23 mouse cellular contexts compared by ENCODE assay signal in genomic region chr4:118535610-118536009, GRCm38 (mm10). TPM values are rescaled to one million over a fixed set of nuclear protein-coding genes. Genes with fewer than 3 reads are reported as not detected.
"Had no signal": no experiment of that assay in that cellular context is flagged by ENCODE, and none has a peak within 500 bp of the region (broad histone marks: within the 10 kb centered on the region; RNA-seq: fewer than 3 reads in every experiment).

No protein-coding gene starts in this region.

- H3K36me3 ChIP-seq: intestine, embryonic 15.5 days; limb, embryonic 12.5 days; liver, embryonic 13.5 days; lung, embryonic 15.5 days; midbrain, embryonic 15.5 days; neural tube, embryonic 12.5 days had no signal

- H3K27ac ChIP-seq: intestine, embryonic 15.5 days; left cerebral cortex, adult 2 months; limb, embryonic 12.5 days; liver, embryonic 13.5 days; lung, embryonic 15.5 days; macrophage; midbrain, embryonic 15.5 days; neural tube, embryonic 12.5 days had no signal

- H3K9me3 ChIP-seq: intestine, embryonic 15.5 days; limb, embryonic 12.5 days; liver, embryonic 13.5 days; lung, embryonic 15.5 days; megakaryocyte, embryonic 14.5 days; midbrain, embryonic 15.5 days; neural tube, embryonic 12.5 days had no signal

- H3K4me1 ChIP-seq: liver, embryonic 13.5 days; lung, embryonic 15.5 days; midbrain, embryonic 15.5 days; neural tube, embryonic 12.5 days had no signal

- H3K4me3 ChIP-seq: intestine, embryonic 15.5 days; left cerebral cortex, adult 2 months; limb, embryonic 12.5 days; liver, embryonic 13.5 days; lung, embryonic 15.5 days; megakaryocyte, embryonic 14.5 days; midbrain, embryonic 15.5 days; neural tube, embryonic 12.5 days had no signal

- H3K27me3 ChIP-seq: intestine, embryonic 15.5 days; liver, embryonic 13.5 days; lung, embryonic 15.5 days; midbrain, embryonic 15.5 days; neural tube, embryonic 12.5 days had no signal

- H3K4me2 ChIP-seq: intestine, embryonic 15.5 days; limb, embryonic 12.5 days; liver, embryonic 13.5 days; lung, embryonic 15.5 days; midbrain, embryonic 11.5 days; midbrain, embryonic 15.5 days; neural tube, embryonic 12.5 days had no signal

- DNase-seq: liver; liver, embryonic 13.5 days; liver, postnatal 0 days; lung, postnatal 14 days; retina, postnatal 1 day; right cerebral cortex, postnatal 4 days; spleen, adult 18-20 months; thymus, adult 18-20 months; thymus, postnatal 14 days had no signal

- ATAC-seq: intestine, embryonic 15.5 days; liver, postnatal 0 days; midbrain, embryonic 15.5 days had no signal

- H3K9ac ChIP-seq: intestine, embryonic 15.5 days; limb, embryonic 12.5 days; liver, embryonic 13.5 days; liver, postnatal 0 days; lung, embryonic 15.5 days; midbrain, embryonic 15.5 days; neural tube, embryonic 12.5 days had no signal

RNA-seq across cellular contexts. Expression of gene Tmem125, which starts 8.2 kb away (rescaled TPM):
- total RNA-seq: monocyte, adult 5-6 weeks had no signal
- polyA plus RNA-seq: macrophage had no signal

RNA-seq across cellular contexts. Expression of gene 2610528J11Rik, which starts 8.8 kb away (rescaled TPM):
- total RNA-seq: layer of hippocampus, adult 8-10 months; layer of hippocampus, postnatal 25 days; left cerebral cortex, adult 2 months; left cerebral cortex, postnatal 25 days; monocyte, adult 5-6 weeks; neutrophil, adult 5-6 weeks had no signal
- polyA plus RNA-seq: macrophage; midbrain, embryonic 15.5 days; neural tube, embryonic 12.5 days had no signal

RNA-seq across cellular contexts. Expression of gene Tie1, which starts 45.7 kb away (rescaled TPM):
- total RNA-seq: monocyte, adult 5-6 weeks; neutrophil, adult 5-6 weeks had no signal
- polyA plus RNA-seq: macrophage had no signal
